Mouse (Mus musculus): Measurements from ENCODE around the gene Nedd9.

Nedd9 gene

DNA sequence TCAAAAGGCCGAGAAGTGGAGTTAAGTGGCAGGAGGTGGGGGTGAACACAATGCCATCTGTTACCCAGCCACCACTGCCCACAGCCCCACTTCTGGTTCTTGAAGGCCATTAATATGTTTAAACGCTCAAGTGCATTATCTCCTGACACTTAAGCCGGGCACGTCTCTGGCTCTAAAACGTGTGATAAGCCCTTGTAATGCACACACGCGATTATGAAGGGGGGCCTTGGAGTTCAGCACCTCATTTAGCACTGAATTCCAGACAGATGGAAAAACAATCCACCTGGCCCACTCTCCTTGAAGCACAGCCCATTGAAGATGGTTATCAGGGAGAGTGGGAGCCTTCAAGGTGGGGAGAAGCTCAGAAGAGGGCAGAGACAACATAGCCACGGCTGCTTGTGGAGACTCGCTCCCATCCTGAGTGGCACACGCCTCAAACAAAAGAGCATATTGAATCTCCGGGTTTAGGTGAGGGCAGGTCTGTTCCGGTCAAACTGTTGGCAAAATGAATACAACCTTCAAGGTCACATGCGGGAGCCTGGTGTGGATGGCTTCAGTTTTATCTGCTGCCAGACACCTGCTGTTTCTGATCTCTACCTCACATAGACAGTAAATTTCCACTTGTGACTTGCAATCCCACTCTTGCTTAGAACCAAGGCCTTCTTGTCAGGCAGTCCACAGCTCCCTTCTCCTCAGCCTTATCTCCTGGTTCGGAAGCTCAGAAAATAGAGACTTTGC, 30.7 kb downstream of the Nedd9 start:
- no peak for DNase-seq (ENCODE audit: low spot score in 2 of 2)

- DNase-seq (ENCODE audit: low spot score in 2 of 2) = no peak
Measured at GRCm38 (mm10) chr13:41453227-41454193, 33.7 kb downstream of the Nedd9 start.

- no peak for DNase-seq (ENCODE audit: low spot score in 2 of 2)
Measured at GRCm38 (mm10) chr13:41450821-41451220, 36.3 kb downstream of the Nedd9 start.

GRCm38 (mm10) chr13:41449211-41449610, 38.0 kb downstream of the Nedd9 start:
- DNase-seq (ENCODE audit: low spot score in 2 of 2) = no peak

DNA sequence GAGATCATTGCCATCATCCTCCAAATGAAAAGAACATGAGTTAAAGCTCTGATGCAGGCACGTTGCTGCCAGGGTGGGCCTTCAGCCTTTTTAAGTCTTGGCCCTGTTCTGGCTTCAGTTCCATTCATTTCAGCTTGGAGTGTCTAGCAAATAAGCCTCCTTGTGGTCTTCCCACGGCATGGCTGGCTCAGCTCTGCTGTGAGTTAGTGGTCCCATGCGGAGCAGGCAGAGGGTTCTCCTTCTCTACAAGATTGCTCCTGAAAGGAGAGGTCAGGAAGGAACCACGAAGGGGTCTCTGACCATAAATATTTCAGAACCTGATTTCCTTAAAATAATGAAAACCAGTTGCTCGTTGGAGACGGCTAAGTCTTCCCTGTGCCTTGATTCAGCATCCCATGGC, 40.0 kb downstream of the Nedd9 start:
- no peak for DNase-seq (ENCODE audit: low spot score in 2 of 2)

DNA sequence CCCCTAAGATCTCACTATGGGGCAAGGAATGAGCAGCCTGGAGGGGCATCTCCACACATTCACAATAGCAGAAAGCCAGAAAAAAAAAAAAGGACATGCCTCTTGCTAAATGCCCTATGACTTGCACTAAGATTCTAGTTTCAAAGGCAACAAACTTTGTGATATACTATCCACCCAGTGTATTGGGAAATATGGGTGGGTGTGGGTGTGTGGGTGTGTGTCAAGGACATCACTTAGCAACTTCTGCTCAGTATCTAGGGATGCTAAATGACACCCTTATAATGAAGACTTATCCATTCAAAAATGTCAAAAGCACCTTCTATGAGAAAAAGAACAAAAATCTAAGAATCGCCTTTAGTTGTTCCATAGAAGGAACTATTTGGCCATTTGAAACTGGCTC, 40.6 kb downstream of the Nedd9 start:
- no peak for DNase-seq (ENCODE audit: low spot score in 2 of 2)

DNA sequence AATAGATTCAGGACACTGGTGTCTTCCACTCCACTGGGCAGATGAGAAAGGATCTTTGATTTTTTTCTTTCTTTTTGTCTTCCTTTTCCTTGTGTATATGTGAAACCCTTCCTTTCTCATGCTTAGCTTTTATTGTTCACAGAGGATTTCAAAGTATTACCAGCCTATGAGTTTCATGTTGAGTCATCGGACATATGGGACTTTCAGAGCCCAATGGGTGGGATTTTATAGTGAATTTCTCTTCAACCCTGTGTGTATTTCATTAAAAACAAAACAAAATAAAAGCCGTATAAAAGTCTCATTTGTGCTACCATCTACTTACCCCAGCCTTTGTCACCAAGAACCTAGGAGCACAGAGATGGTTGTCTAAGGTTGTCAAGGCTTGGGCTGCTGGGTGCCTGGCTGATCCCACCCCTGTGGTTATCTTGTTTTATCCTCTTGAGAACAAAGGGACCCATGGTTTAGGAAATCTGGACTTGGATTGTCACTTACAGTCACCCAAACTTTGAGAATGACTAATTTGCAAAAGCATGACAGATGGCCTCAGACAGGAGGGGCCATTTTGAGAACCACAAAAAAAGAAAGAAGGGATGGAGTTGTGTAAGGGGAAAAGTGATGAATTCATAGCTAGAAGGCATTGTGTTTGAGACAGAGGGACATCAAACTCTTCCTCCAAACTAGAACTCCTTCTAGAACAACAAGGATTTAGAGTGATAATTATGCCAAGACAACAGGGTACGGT, 41.9 kb downstream of the Nedd9 start:
- no peak for DNase-seq (ENCODE audit: low spot score in 2 of 2)

DNA sequence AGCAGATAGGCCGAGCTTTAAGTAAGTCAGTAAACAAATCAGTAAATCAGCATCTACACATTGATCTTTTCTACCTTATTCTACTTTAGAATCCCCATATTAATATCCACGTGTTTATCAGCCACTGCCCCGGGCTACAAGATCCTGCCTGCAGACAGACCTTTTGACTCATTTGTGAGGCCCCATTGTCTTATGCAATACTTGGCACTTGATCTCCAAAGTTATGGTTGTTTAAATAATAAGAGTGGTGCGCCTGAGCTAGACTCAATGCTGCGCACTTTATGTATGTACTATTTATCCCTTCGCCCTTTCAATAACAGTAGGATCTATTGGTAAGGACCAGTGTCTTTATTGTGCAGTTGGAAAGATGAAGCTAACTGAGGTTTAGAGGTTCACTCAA, 42.9 kb downstream of the Nedd9 start:
- DNase-seq (ENCODE audit: low spot score in 2 of 2) = no peak

DNA sequence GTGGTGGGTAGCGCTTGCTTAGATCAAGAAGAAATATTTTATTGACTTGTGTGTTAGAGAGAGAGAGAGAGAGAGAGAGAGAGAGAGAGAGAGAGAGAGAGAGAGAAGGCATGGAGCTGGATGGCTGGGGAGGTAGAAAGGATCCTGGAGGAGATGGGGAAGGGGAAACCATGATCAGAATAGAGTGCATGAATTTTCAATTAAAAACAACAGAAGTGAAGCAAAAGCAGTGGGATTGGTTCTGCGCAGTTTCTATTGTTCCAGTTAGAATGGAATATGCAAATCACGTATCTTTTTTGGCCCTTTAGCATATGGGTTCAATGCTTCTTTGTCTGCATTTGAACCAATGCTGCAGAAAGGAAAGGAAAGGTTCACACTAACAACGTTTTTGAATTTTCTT, 45.0 kb downstream of the Nedd9 start:
- no peak for DNase-seq (ENCODE audit: low spot score in 2 of 2)

DNA sequence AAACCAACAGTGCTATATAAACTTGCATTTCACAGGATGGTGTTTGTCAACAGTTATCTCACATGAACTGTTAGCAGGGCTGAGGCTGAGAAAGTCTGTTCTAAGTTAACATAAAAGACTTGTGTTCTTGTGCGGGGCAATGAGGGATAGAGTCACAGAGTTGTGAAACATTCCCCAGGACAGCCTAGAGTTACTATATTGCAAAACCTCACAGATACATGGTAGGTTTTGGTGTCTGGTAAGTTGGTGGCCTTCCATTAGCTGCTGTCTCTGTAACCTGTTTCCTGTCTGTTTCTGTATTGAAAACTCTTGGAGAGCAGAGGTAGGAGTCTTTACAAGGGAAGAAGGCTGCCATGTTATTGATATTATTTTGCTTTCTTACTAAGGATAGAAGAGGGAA, 47.0 kb downstream of the Nedd9 start:
- no peak for DNase-seq (ENCODE audit: low spot score in 2 of 2)

DNA sequence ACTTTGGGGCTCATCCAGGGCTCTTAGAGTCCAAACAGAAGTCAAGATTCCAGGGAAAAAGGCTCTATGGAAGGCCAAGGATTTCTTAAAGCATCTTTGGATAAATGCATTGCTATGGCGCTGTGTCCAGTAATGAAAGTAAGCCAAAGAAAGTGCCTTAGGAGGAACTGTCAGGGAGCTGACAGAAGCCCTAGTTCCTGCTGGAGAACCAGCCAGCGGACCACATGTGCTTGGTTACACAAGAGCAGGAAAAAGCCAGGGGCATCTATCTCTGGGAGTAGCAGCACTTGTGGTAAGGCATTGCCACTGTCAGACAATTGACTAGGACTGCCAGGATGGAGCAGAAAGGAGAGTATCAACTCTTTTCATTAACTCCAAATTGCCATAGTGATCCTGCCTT, 49.8 kb downstream of the Nedd9 start:
- no peak for DNase-seq (ENCODE audit: low spot score in 2 of 2)

DNA sequence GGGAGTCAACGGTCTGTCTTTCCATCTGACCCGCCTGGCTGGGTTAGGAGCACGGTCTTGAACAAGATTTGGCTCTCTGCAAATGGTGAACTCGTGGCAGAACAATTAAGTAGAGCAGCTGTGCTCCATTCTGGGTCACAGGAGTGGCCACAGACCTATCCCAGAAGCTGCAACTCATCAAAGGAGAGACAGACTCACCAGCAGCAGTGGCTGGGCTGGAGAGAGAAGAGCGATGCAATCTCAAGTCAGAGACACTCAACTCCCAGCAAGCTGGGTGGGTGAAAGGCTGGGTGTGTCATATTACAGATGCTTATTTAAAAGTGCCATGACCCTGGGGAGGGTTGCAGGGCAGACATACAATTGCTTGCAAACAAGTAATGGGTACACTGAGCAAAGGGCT, 50.4 kb downstream of the Nedd9 start:
- no peak for DNase-seq (ENCODE audit: low spot score in 2 of 2)

DNA sequence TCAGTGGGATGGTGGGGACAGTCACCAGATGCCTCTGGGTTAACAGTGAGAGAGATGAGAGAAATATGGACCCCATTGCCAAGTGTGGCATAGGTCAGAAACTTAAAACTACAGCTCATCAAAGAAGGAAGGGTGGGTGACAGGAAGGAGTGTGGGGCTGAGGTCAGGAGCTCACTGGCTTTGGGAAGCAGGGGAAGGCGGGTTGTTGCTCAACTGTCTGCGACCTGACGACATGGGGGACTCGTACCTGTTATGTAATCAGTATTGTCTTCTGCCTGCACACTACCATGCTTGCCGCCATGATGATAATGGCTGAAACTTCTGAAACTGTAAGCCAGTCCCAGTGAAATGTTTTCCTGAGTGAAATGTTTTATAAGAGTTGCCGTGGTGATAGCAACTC, 54.0 kb downstream of the Nedd9 start:
- no peak for DNase-seq (ENCODE audit: low spot score in 2 of 2)

- no peak for DNase-seq (ENCODE audit: low spot score in 2 of 2)
Measured at GRCm38 (mm10) chr13:41431795-41432194, 55.4 kb downstream of the Nedd9 start.

DNA sequence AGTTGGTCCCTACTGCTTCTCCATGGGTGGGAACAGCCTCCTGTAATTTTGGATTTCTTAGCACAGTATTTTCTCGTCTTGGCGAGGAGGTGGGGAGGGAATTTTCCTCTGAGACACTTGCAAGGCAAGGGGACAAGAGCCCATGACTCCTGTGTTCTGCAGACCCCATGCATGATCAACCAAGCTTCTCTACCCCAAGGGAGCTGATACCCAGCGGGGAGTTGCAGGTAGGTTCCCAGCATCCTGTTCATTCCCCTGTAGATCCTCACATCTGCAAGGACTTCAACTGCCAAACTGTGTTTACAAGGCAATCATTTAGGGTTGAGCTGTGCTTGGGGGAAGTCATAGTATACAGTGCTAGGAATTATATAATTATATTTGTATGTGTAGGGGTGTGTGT, 60.1 kb downstream of the Nedd9 start:
- DNase-seq (ENCODE audit: low spot score in 2 of 2) = no peak

DNA sequence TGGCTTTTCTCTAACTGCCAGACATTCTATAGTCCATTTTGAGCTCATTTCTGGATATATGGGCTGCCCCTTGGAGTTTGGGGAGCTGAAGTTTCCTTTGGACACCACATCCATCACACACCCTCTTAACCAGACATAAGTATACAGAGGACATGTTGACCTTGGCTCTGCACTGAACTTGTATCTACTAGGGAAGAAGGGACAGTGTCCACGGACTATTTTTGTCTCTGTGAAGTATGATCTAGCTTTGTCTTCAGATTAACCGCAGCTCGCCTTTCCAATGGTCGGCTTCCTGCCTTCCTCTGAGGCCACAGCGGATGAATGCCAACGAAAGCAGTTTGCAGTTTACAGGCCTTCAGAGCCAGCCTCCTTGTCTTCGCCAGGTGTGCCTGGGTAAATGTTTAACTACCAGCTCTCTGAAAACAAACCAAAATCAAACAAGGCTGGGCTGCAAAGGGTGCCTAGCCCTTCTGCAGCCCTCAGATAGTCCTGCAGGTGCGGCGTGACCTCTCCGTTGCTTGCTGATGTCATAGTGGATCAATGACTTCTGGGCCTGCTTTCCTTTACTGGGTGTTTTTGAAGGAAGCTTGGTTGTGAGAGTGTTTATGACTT, 63.6 kb downstream of the Nedd9 start:
- DNase-seq (ENCODE audit: low spot score in 2 of 2) = no peak

DNA sequence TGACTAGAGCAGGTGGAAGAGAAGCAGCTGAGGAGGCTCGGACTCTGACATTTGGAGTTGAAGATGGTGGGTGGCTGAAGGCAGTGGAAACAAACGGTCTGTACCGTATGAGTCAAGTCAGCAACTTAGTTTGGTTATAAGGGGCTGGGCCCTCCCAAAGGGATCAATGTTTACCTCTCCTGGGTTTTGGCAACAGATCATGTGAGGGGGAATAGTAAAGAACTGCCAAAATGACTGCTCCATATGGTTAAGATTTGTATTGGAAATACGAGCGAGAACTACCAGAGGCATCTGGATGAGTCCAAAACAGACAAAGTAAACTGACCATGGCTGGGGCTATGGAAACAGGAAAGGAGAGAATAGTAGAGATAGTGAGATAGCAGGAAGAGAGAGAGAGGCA, 64.6 kb downstream of the Nedd9 start:
- no peak for DNase-seq (ENCODE audit: low spot score in 2 of 2)

GRCm38 (mm10) chr13:41420376-41420775, 66.8 kb downstream of the Nedd9 start:
- DNase-seq (ENCODE audit: low spot score in 2 of 2) = no peak

GRCm38 (mm10) chr13:41418198-41418869, 68.8 kb downstream of the Nedd9 start:
- DNase-seq (ENCODE audit: low spot score in 2 of 2) = no peak

DNA sequence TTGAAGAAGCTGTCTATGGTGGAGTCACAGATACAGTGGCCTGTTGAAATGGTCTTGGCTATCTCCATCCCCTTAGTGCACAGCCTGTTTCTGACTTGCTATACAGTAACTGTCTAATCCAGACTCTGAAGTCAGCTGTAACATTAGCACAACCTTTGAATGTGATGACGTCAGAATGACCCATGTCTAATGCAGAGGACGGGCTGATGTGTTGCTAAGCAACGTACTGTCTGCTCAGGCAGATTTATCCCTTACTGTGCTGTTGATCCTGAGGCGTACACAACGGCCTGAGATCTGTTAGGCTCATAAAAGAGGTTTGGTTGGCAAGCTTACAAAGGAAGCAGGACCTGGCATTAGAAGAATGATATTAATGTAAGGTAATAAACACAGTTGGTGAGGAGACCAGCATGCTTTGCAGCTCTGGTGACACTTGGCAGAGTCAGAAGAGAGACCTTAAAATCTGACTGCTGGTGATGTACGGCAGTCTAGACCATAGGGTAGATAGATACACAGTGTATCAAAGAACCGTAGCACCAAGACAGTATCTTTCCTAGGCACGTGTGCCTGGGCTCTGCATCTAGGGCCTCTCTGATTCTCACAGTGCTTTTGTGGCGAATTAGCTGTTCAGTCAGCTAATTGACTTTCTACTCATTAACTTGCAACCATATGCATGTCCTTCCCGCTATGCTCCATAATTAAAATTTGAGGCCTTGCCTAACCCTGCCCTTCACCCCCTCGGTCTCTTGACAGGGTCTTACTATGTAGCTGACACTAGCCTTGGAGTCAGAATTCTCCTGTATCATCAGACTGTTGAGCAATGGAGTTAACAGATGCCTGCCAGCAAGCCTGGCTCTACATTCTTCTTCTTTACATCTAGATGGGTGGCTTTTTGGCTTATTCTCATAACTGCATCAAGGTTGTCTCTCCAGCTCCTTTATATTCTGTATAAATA, 70.8 kb downstream of the Nedd9 start:
- no peak for DNase-seq (ENCODE audit: low spot score in 2 of 2)
